Mouse (Mus musculus): ENCODE measurements at regions not wholly inside any gene's neighbourhood (a gene's known extent, or its start where the extent isn't known, plus 50 kb on each side); places are given as distances from the start of the nearest gene placed in this dataset.
"Not testable (repeated sequence)": the region's sequence is repeated elsewhere in the genome, so short reads cannot be mapped to it uniquely, and the experiment has no call there.

- no peak for DNase-seq (ENCODE audit: low spot score)
These were observed 306.8 kb upstream of the Ercc4 start for GRCm38 (mm10) chr16:12802651-12803050.

- DNase-seq (ENCODE audit: low spot score) = no peak
These were observed 302.1 kb upstream of the Ercc4 start for GRCm38 (mm10) chr16:12807351-12807871.

GRCm38 (mm10) chr16:12811088-12811487 is 298.4 kb upstream of the Ercc4 start:
- DNase-seq (ENCODE audit: low spot score) = no peak

- DNase-seq (ENCODE audit: low spot score) = no peak
These were observed 284.8 kb upstream of the Ercc4 start for GRCm38 (mm10) chr16:12824646-12825045.

- DNase-seq (ENCODE audit: low spot score) = no peak
These were observed 283.3 kb upstream of the Ercc4 start for GRCm38 (mm10) chr16:12826222-12826621.

- DNase-seq (ENCODE audit: low spot score) = not testable (repeated sequence)
These were observed 278.2 kb upstream of the Ercc4 start for GRCm38 (mm10) chr16:12831308-12831707.

GRCm38 (mm10) chr16:12856356-12856755 is 253.1 kb upstream of the Ercc4 start:
- DNase-seq (ENCODE audit: low spot score) = no peak

- DNase-seq (ENCODE audit: low spot score) = no peak
These were observed 249.6 kb upstream of the Ercc4 start for GRCm38 (mm10) chr16:12859714-12860355.

GRCm38 (mm10) chr16:12862561-12862960 is 246.9 kb upstream of the Ercc4 start:
- peak; percentile 18 for DNase-seq (ENCODE audit: low spot score)

GRCm38 (mm10) chr16:12878326-12878725 is 231.2 kb upstream of the Ercc4 start:
- not testable (repeated sequence) for DNase-seq (ENCODE audit: low spot score)

- peak; percentile 25 for DNase-seq (ENCODE audit: low spot score)
These were observed 229.5 kb upstream of the Ercc4 start for GRCm38 (mm10) chr16:12880011-12880410.

- no peak for DNase-seq (ENCODE audit: low spot score)
These were observed 229.0 kb upstream of the Ercc4 start for GRCm38 (mm10) chr16:12880481-12880880.

- DNase-seq (ENCODE audit: low spot score) = no peak
These were observed 226.8 kb upstream of the Ercc4 start for GRCm38 (mm10) chr16:12882690-12883089.

GRCm38 (mm10) chr16:12884556-12884955 is 224.9 kb upstream of the Ercc4 start:
- no peak for DNase-seq (ENCODE audit: low spot score)

GRCm38 (mm10) chr16:12886127-12886526 is 223.4 kb upstream of the Ercc4 start:
- no peak for DNase-seq (ENCODE audit: low spot score)

- DNase-seq (ENCODE audit: low spot score) = no peak
These were observed 222.1 kb upstream of the Ercc4 start for GRCm38 (mm10) chr16:12887381-12887780.

GRCm38 (mm10) chr16:12890094-12890493 is 219.4 kb upstream of the Ercc4 start:
- DNase-seq (ENCODE audit: low spot score) = no peak

- no peak for DNase-seq (ENCODE audit: low spot score)
These were observed 218.9 kb upstream of the Ercc4 start for GRCm38 (mm10) chr16:12890545-12890944.

GRCm38 (mm10) chr16:12892658-12893305 is 216.7 kb upstream of the Ercc4 start:
- DNase-seq (ENCODE audit: low spot score) = no peak

- DNase-seq (ENCODE audit: low spot score) = no peak
These were observed 212.2 kb upstream of the Ercc4 start for GRCm38 (mm10) chr16:12897267-12897666.

- DNase-seq (ENCODE audit: low spot score) = no peak
These were observed 208.8 kb upstream of the Ercc4 start for GRCm38 (mm10) chr16:12900670-12901069.

GRCm38 (mm10) chr16:12901096-12901995 is 208.1 kb upstream of the Ercc4 start:
- DNase-seq (ENCODE audit: low spot score) = no peak

- no peak for DNase-seq (ENCODE audit: low spot score)
These were observed 207.5 kb upstream of the Ercc4 start for GRCm38 (mm10) chr16:12901996-12902319.
